Mouse (Mus musculus) midbrain, embryonic 12.5 days (tissue): ENCODE measurements at regions not wholly inside any gene's neighbourhood (a gene's known extent, or its start where the extent isn't known, plus 50 kb on each side); places are given as distances from the start of the nearest gene placed in this dataset.

Experiments
- ATAC-seq: fragments of 200-750 bp; cut with Nextera tagmentation; 2 replicates; pipeline ENCODE4 v1.8.0; 2017; ENCODE audit warnings: low read depth, moderate TSS enrichment, moderate library complexity; ENCODE audit not compliant: low FRiP score
- H3K27ac ChIP-seq: fragments of 300-500 bp; sonication (generic); replicated peaks from 2 replicates; pipeline ENCODE4 v1.5.1; 2016; ENCODE audit warnings: mild to moderate bottlenecking
- H3K27me3 ChIP-seq: fragments of 300-500 bp; sonication (generic); 2 replicates; pipeline ENCODE4 v1.6.1; 2016; ENCODE audit warnings: mild to moderate bottlenecking
- H3K36me3 ChIP-seq: fragments of 300-500 bp; sonication (generic); 2 replicates; pipeline ENCODE4 v1.6.1; 2016
- H3K4me1 ChIP-seq: fragments of 300-500 bp; sonication (generic); 2 replicates; pipeline ENCODE4 v1.6.1; 2016
- H3K4me2 ChIP-seq: fragments of 300-500 bp; sonication (generic); replicated peaks from 2 replicates; pipeline ENCODE4 v1.6.1; 2016; ENCODE audit warnings: mild to moderate bottlenecking, moderate library complexity
- H3K4me3 ChIP-seq: fragments of 300-500 bp; sonication (generic); 2 replicates; pipeline ENCODE4 v1.5.1; 2016; ENCODE audit warnings: mild to moderate bottlenecking
- H3K9ac ChIP-seq: fragments of 300-500 bp; sonication (generic); replicated peaks from 2 replicates; pipeline ENCODE4 v1.6.1; 2016; ENCODE audit warnings: mild to moderate bottlenecking, moderate library complexity
- H3K9me3 ChIP-seq: fragments of 300-500 bp; sonication (generic); 2 replicates; pipeline ENCODE4 v1.6.1; 2016; ENCODE audit warnings: mild to moderate bottlenecking
- WGBS: fragments of 180-500 bp; shearing (Covaris S2); methylation state at CpG from one replicate; pipeline ENCODE4 v1.1.7; 2016; 5-methylcytosine and 5-hydroxymethylcytosine counted together

GRCm38 (mm10) chr8:97564655-97565054, 1676.3 kb upstream of the Got2 start:
- no peak overlapping the region for H3K4me3 ChIP-seq
- no peaks in the 10 kb centered on the region for H3K9me3 ChIP-seq
- no peak overlapping the region for H3K4me2 ChIP-seq
- no peak overlapping the region for H3K27ac ChIP-seq
- no peak overlapping the region for H3K9ac ChIP-seq
- no peaks in the 10 kb centered on the region for H3K27me3 ChIP-seq
- no peaks in the 10 kb centered on the region for H3K36me3 ChIP-seq
- 72% methylated on average over 3 of the region's 3 CpGs for WGBS
- no peaks in the 10 kb centered on the region for H3K4me1 ChIP-seq
- ATAC-seq = no peak

GRCm38 (mm10) chr8:97543881-97544280, 1655.5 kb upstream of the Got2 start:
- H3K4me3 ChIP-seq = no peak overlapping the region
- H3K4me1 ChIP-seq = no peaks in the 10 kb centered on the region
- H3K9me3 ChIP-seq = no peaks in the 10 kb centered on the region
- 22% methylated on average over 4 of the region's 4 CpGs for WGBS
- no peaks in the 10 kb centered on the region for H3K27me3 ChIP-seq
- H3K36me3 ChIP-seq = no peaks in the 10 kb centered on the region
- no peak overlapping the region for H3K9ac ChIP-seq
- no peak overlapping the region for H3K4me2 ChIP-seq
- no peak overlapping the region for H3K27ac ChIP-seq
- ATAC-seq = peak; percentile 52; the same call in 1 of the 2 replicates

GRCm38 (mm10) chr8:97533066-97533643, 1644.8 kb upstream of the Got2 start:
- no peak overlapping the region for H3K4me3 ChIP-seq
- no peak overlapping the region for H3K27ac ChIP-seq
- no peaks in the 10 kb centered on the region for H3K36me3 ChIP-seq
- peak; percentile 74 for ATAC-seq
- no peaks in the 10 kb centered on the region for H3K4me1 ChIP-seq
- no peaks in the 10 kb centered on the region for H3K9me3 ChIP-seq
- no peak overlapping the region for H3K9ac ChIP-seq
- no peak overlapping the region for H3K4me2 ChIP-seq
- H3K27me3 ChIP-seq = no peaks in the 10 kb centered on the region
- 21% methylated on average over 2 of the region's 2 CpGs for WGBS
